Mouse (Mus musculus) MEL (cell line): Measurements from ENCODE around the gene Higd1c. TPM values are rescaled to one million over a fixed set of nuclear protein-coding genes. Genes with fewer than 3 reads are reported as not detected.
A peak's percentile ranks its signal among the peaks of the same experiment; 100 is the strongest.

Source experiments
- DNase-seq: peaks from one replicate; pipeline ENCODE4 v3.0.0; 2011; ENCODE audit warnings: low read depth, low spot score
- H3K27ac ChIP-seq: 2 replicates; pipeline ENCODE4 v1.5.1; 2012; ENCODE audit warnings: low read depth, mild to moderate bottlenecking, control low read depth, low read length, moderate library complexity; ENCODE audit not compliant: control insufficient read depth
- H3K27me3 ChIP-seq, 2 experiments: fragments of 150-350 bp in 1 of 2; sonication (generic) in 1 of 2; 2 replicates each; pipeline ENCODE4 v1.6.1; 2012; ENCODE audit warnings: low read length in 2 of 2, mild to moderate bottlenecking in 2 of 2, improper control_type of control experiment in 1 of 2, moderate library complexity in 1 of 2; ENCODE audit not compliant: insufficient read depth in 2 of 2, control insufficient read depth in 1 of 2
- H3K36me3 ChIP-seq, 2 experiments: 2 replicates each; pipeline ENCODE4 v1.6.1; 2012 to 2014; ENCODE audit warnings: low read length in 2 of 2, improper control_type of control experiment in 1 of 2, inconsistent platforms in 1 of 2, mild to moderate bottlenecking in 1 of 2; ENCODE audit not compliant: insufficient read depth in 2 of 2, control insufficient read depth in 1 of 2
- H3K4me1 ChIP-seq, 2 experiments: fragments of 150-350 bp in 1 of 2; sonication (generic) in 1 of 2; 2 replicates each; pipeline ENCODE4 v1.6.1; 2012; ENCODE audit warnings: low read length in 2 of 2, improper control_type of control experiment in 1 of 2, mild to moderate bottlenecking in 1 of 2; ENCODE audit not compliant: insufficient read depth in 2 of 2, control insufficient read depth in 1 of 2
- H3K4me3 ChIP-seq, 2 experiments: fragments of 150-350 bp in 1 of 2; sonication (generic) in 1 of 2; 2 replicates each; pipeline ENCODE4 v1.5.1; 2012; ENCODE audit warnings: low read depth in 2 of 2, low read length in 2 of 2, mild to moderate bottlenecking in 2 of 2, moderate library complexity in 2 of 2, control low read depth in 1 of 2, improper control_type of control experiment in 1 of 2; ENCODE audit not compliant: control insufficient read depth in 1 of 2, insufficient read depth in 1 of 2
- H3K79me2 ChIP-seq: 2 replicates; pipeline ENCODE4 v1.6.1; 2012; ENCODE audit warnings: mild to moderate bottlenecking, low read length, moderate library complexity; ENCODE audit not compliant: control insufficient read depth, poor library complexity, insufficient read depth
- H3K9ac ChIP-seq: 2 replicates; pipeline ENCODE4 v1.6.1; 2012; ENCODE audit warnings: low read depth, mild to moderate bottlenecking, control low read depth, low read length, moderate library complexity; ENCODE audit not compliant: control insufficient read depth, poor library complexity, severe bottlenecking
- H3K9me3 ChIP-seq: fragments of 150-350 bp; sonication (generic); replicated peaks from 2 replicates; pipeline ENCODE4 v1.6.1; 2012; ENCODE audit warnings: mild to moderate bottlenecking, low read length, improper control_type of control experiment, moderate library complexity; ENCODE audit not compliant: insufficient read depth
- CHD1 ChIP-seq: IDR thresholded peaks from 2 replicates; pipeline ENCODE4 v1.6.1; 2012; ENCODE audit warnings: low read depth, mild to moderate bottlenecking, inconsistent platforms, low read length, improper control_type of control experiment
- CHD2 ChIP-seq: IDR thresholded peaks from 2 replicates; pipeline ENCODE4 v1.6.1; 2011; ENCODE audit warnings: low read length, improper control_type of control experiment
- CTCF ChIP-seq, 3 experiments: IDR thresholded peaks in 2 of 3; conservative IDR thresholded peaks in 1 of 3; 2 replicates each; pipeline ENCODE4 v1.5.1; 2011 to 2012; ENCODE audit warnings: low read length in 3 of 3, low read depth in 2 of 3, mild to moderate bottlenecking in 2 of 3, improper control_type of control experiment in 1 of 3, inconsistent platforms in 1 of 3, mixed read lengths in 1 of 3, moderate library complexity in 1 of 3; ENCODE audit not compliant: control insufficient read depth in 1 of 3, insufficient read depth in 1 of 3, poor library complexity in 1 of 3, severe bottlenecking in 1 of 3
- EP300 ChIP-seq, 2 experiments: IDR thresholded peaks; 2 replicates each; pipeline ENCODE4 v1.6.1; 2011; ENCODE audit warnings: improper control_type of control experiment in 2 of 2, low read length in 2 of 2, low read depth in 1 of 2, mild to moderate bottlenecking in 1 of 2
- MAFK ChIP-seq: IDR thresholded peaks from 2 replicates; pipeline ENCODE4 v1.6.1; 2011; ENCODE audit warnings: low read depth, mild to moderate bottlenecking, low read length, improper control_type of control experiment, borderline replicate concordance
- MAX ChIP-seq: IDR thresholded peaks from 2 replicates; pipeline ENCODE4 v1.6.1; 2011; ENCODE audit warnings: low read length, improper control_type of control experiment
- MXI1 ChIP-seq: IDR thresholded peaks from 2 replicates; pipeline ENCODE4 v1.6.1; 2011; ENCODE audit warnings: mild to moderate bottlenecking, low read depth, low read length, improper control_type of control experiment
- NELFE ChIP-seq: IDR thresholded peaks from 2 replicates; pipeline ENCODE4 v1.6.1; 2011; ENCODE audit warnings: low read depth, low read length, improper control_type of control experiment
- RAD21 ChIP-seq: IDR thresholded peaks from 2 replicates; pipeline ENCODE4 v1.6.1; 2011; ENCODE audit warnings: mild to moderate bottlenecking, low read depth, low read length, improper control_type of control experiment
- RCOR1 ChIP-seq: IDR thresholded peaks from 2 replicates; pipeline ENCODE4 v1.6.1; 2012; ENCODE audit warnings: low read depth, mild to moderate bottlenecking, inconsistent platforms, low read length, improper control_type of control experiment
- SMC3 ChIP-seq: IDR thresholded peaks from 2 replicates; pipeline ENCODE4 v1.6.1; 2011; ENCODE audit warnings: low read depth, low read length, improper control_type of control experiment
- TCF12 ChIP-seq: IDR thresholded peaks from 2 replicates; pipeline ENCODE4 v1.6.1; 2014; ENCODE audit warnings: low read depth, mild to moderate bottlenecking, inconsistent platforms, low read length, improper control_type of control experiment, moderate library complexity
- UBTF ChIP-seq: IDR thresholded peaks from 2 replicates; pipeline ENCODE4 v1.6.1; 2012; ENCODE audit warnings: low read depth, mild to moderate bottlenecking, inconsistent platforms, low read length, improper control_type of control experiment, moderate library complexity, borderline replicate concordance; ENCODE audit not compliant: insufficient read depth
- USF2 ChIP-seq, 2 experiments: IDR thresholded peaks; 2 replicates each; pipeline ENCODE4 v1.6.1; 2011 to 2012; ENCODE audit warnings: improper control_type of control experiment in 2 of 2, low read length in 2 of 2, borderline replicate concordance in 1 of 2, inconsistent platforms in 1 of 2, low read depth in 1 of 2, mild to moderate bottlenecking in 1 of 2; ENCODE audit not compliant: insufficient read depth in 1 of 2
- ZC3H11A ChIP-seq: IDR thresholded peaks from 2 replicates; pipeline ENCODE4 v1.6.1; 2012; ENCODE audit warnings: low read depth, mild to moderate bottlenecking, inconsistent platforms, low read length, improper control_type of control experiment
- polyA plus RNA-seq, 2 experiments: library from polyadenylated mRNA; stranded (reverse) in 1 of 2; unstranded in 1 of 2; fragments of >175 nt in 1 of 2; fragments of >200 nt in 1 of 2; gene quantifications; 2 replicates each; pipeline versions ENCODE4 v1.2.1 to v1.2.4; 2012; ENCODE audit warnings: low replicate concordance in 2 of 2, low read depth in 1 of 2; ENCODE audit not compliant: insufficient read length in 2 of 2, insufficient read depth in 1 of 2, missing spikeins in 1 of 2
- total RNA-seq: library from RNA; depleted of rRNA; stranded (reverse); fragments of 300-350 nt; gene quantifications from 2 replicates; pipeline ENCODE4 v1.2.3, GENCODE M21; 2012

Gene Higd1c
- total and polyA plus RNA-seq, 3 experiments: not detected

DNA sequence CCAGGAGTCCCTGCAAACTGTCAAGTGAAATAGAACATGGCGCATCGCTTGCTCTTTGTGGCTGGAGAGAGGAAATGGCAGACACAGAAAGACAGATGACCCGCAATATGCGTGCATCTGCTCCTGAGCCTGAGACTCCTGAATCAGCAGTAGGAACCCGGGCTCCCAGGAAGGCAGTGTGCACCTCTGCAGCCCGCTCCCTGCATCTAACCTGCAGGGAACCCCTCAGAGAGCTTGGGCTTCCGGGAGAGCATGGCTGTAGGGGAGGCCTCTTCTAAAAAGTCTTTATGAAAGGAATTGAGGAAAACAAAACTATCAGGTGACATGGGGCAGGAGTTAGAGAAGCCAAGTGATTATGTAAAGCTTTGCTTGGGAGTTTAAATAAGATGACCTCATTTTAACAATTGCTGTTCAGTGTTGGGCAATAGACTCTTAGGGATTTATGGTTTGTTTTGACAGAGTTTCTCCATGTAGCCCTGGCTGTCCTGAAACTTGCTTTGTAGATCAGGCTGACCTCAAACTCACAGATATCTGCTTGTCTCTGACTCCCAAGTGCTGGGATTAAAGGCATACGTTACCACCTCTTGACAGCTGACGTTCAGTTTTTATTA is 43.9 kb upstream of the Higd1c start:
- H3K27me3 ChIP-seq: no peaks in the 10 kb centered on the region
- no peak overlapping the region for H3K9ac ChIP-seq
- no peaks in the 10 kb centered on the region for H3K79me2 ChIP-seq
- H3K36me3 ChIP-seq: peaks cover 0 to 4% of the 10 kb centered on the region in 2 experiments; a peak in 2 of 4 replicates
- no peak for DNase-seq
- H3K27ac ChIP-seq: no peak overlapping the region
- H3K4me1 ChIP-seq: peaks cover 0 to 10% of the 10 kb centered on the region in 2 experiments; a peak in 2 of 4 replicates
- no peak overlapping the region for H3K4me3 ChIP-seq
- no peaks in the 10 kb centered on the region for H3K9me3 ChIP-seq
- TF ChIP-seq EP300 (IDR thresholded peaks at IDR 0.05; ENCODE audit: low read depth in 1 of 2, low read length in 2 of 2): no peak

DNA sequence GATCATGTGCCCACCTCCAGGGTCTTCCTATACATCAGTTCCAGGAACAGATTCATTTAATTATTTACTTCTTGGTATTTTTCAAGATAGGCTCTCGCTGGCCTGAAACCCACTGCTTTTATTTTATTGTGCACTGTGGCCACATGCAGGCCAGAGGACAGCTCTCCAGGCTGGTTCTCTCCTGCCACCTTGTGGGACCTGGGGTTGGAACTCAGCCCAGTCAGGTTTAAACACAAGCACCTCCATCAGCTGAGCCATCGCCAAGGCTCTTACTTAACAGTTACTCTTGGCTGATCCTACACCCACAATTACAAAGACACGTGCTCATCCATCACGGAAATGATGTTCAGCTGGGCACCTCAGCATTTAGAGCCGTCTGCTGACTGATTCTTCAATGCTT is 43.2 kb upstream of the Higd1c start:
- no peaks in the 10 kb centered on the region for H3K9me3 ChIP-seq
- H3K4me1 ChIP-seq: peaks cover 0 to 10% of the 10 kb centered on the region in 2 experiments; a peak in 2 of 4 replicates
- peak; percentile 7 to 57 (median 52); a peak in 4 of 6 replicates for TF ChIP-seq CTCF (IDR thresholded peaks at IDR 0.05 in 2 of 3, conservative IDR thresholded peaks at IDR 0.05 in 1 of 3; ENCODE audit: control insufficient read depth in 1 of 3, insufficient read depth in 1 of 3, low read depth in 2 of 3, low read length in 3 of 3, poor library complexity in 1 of 3, severe bottlenecking in 1 of 3)
- peak; percentile 67 for TF ChIP-seq SMC3
- TF ChIP-seq ZC3H11A: peak; percentile 54; the same call in 1 of the 2 replicates
- no peak for TF ChIP-seq MAFK
- no peak for TF ChIP-seq CHD1
- peak; percentile 51 for TF ChIP-seq RAD21
- no peak for TF ChIP-seq MAX
- H3K79me2 ChIP-seq: no peaks in the 10 kb centered on the region
- H3K27me3 ChIP-seq: no peaks in the 10 kb centered on the region
- H3K9ac ChIP-seq: no peak overlapping the region
- peaks cover 0 to 4% of the 10 kb centered on the region in 2 experiments; a peak in 2 of 4 replicates for H3K36me3 ChIP-seq
- no peak overlapping the region for H3K4me3 ChIP-seq
- DNase-seq: no peak
- no peak overlapping the region for H3K27ac ChIP-seq

DNA sequence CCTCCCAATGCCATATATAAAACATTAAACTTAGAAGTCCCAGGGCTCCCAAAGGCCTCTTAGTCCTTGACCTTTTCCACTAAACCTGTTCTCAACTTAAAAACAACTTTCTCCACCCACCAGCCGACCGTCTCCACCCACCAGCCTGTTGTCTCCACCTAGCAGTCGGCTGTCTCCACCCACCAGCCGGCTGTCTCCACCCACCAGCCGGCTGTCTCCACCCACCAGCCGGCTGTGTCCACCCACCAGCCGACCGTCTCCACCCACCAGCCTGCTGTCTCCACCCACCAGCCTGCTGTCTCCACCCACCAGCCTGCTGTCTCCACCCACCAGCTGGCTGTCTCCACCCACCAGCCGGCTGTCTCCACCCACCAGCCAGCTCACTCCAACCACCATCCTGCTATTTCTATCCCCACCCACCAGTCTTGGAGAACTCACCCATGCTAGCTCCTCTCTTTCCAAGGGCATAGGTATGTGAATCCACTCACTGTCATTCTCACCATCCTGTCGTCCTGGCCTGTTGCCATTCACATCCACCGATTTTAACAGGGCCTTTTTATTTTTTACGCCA is 40.2 kb upstream of the Higd1c start:
- Histone ChIP-seq H3K4me1 (peaks cover 0 to 10% of the 10 kb centered on the region in 2 experiments; a peak in 2 of 4 replicates), H3K9ac (no peak overlapping the region), H3K4me3 (no peak overlapping the region), H3K27me3 (no peaks in the 10 kb centered on the region), H3K79me2 (no peaks in the 10 kb centered on the region), H3K36me3 (peaks cover 0 to 4% of the 10 kb centered on the region in 2 experiments; a peak in 2 of 4 replicates), H3K9me3 (no peaks in the 10 kb centered on the region), H3K27ac (no peak overlapping the region)
- peak; percentile 80 for DNase-seq
- TF ChIP-seq UBTF: peak; percentile 92; the same call in 1 of the 2 replicates
- TF ChIP-seq TCF12: peak; percentile 35; the same call in 1 of the 2 replicates
- TF ChIP-seq CHD2: peak; percentile 51
- TF ChIP-seq USF2 (IDR thresholded peaks at IDR 0.05; ENCODE audit: borderline replicate concordance in 1 of 2, insufficient read depth in 1 of 2, low read depth in 1 of 2, low read length in 2 of 2): no peak
- no peak for TF ChIP-seq RCOR1
- TF ChIP-seq NELFE: no peak
- no peak for TF ChIP-seq MXI1
